Mouse (Mus musculus) central nervous system, embryonic 11.5 days (tissue): ENCODE measurements around the gene Mgst1. TPM values are rescaled to one million over a fixed set of nuclear protein-coding genes. Genes with fewer than 3 reads are reported as not detected.

Source experiments
- polyA plus RNA-seq: library from polyadenylated mRNA; depleted of rRNA; stranded (reverse); fragments of >200 nt; gene quantifications from 2 replicates; pipeline ENCODE4 v1.2.3, GENCODE M21; 2012; rRNA removed

The Mgst1 gene
- polyA plus RNA-seq, result 42.7 and 49.1 TPM in 2 replicates

GRCm38 (mm10) chr6:138139930-138140329 lies at the start of gene Mgst1:
Gene Mgst1 (plus strand): TSS chr6:138140316.

Other genes starting within 250 kb of the Mgst1 start
- 0.12 TPM in 1 of 2 replicates, not detected in the other for gene Slc15a5, start 60.4 kb upstream of the Mgst1 start, polyA plus RNA-seq